ENCODE assay signal across 8 mouse cellular contexts in genomic region chr1:39193862-39194675, GRCm38 (mm10). TPM values are rescaled to one million over a fixed set of nuclear protein-coding genes. Genes with fewer than 3 reads are reported as not detected.
A peak's percentile ranks its signal among the peaks of the same experiment; 100 is the strongest.
DNase-seq lines count a peak whose midpoint lies in the region; ATAC-seq and TF ChIP-seq lines count a peak whose summit lies in the region.

No protein-coding gene starts in this region.

- WGBS in spleen, adult 2 months, result 2% methylated on average over 75 of the region's 76 CpGs
- under 1% methylated on average over 70 of the region's 76 CpGs for WGBS in heart, embryonic 10.5 days
- WGBS in kidney, postnatal 0 days, result under 1% methylated on average over 74 of the region's 76 CpGs
- WGBS in liver, postnatal 0 days (ENCODE audit: insufficient replicate concordance), result 2% methylated on average over 54 of the region's 76 CpGs

- no peak for TF ChIP-seq POLR2A in spleen, adult 2 months (IDR thresholded peaks at IDR 0.05; ENCODE audit: low read depth, low read length)

- DNase-seq in spleen, adult 2 months (ENCODE audit: low read depth in 1 of 2, low spot score in 2 of 2), result no peak
- DNase-seq in spleen, postnatal 10 days (ENCODE audit: low spot score in 2 of 2), result no peak
- DNase-seq in cerebellum, postnatal 25 days, result peak; percentile 75 to 82
- DNase-seq in heart, embryonic 10.5 days (ENCODE audit: low spot score), result no peak
- peak; percentile 39 for DNase-seq in kidney, postnatal 0 days (ENCODE audit: low spot score)
- DNase-seq in liver, postnatal 0 days, result peak; percentile 45
- peak; percentile 36 for DNase-seq in retina, postnatal 7 days (ENCODE audit: low read depth, low spot score)
- no peak for DNase-seq in spleen, postnatal 14 days (ENCODE audit: low spot score in 2 of 2)

- H3K4me3 ChIP-seq in spleen, adult 2 months (ENCODE audit: extremely low read depth, insufficient read depth, insufficient read length), result peak overlapping the region; percentile 51
- peak overlapping the region; percentile 77 for H3K4me3 ChIP-seq in heart, embryonic 10.5 days
- peak overlapping the region; percentile 71 for H3K4me3 ChIP-seq in kidney, postnatal 0 days (replicated peaks; ENCODE audit: low read depth, low read length)
- H3K4me3 ChIP-seq in liver, postnatal 0 days (ENCODE audit: low read depth, low read length), result peak overlapping the region; percentile 59

- H3K9ac ChIP-seq in kidney, postnatal 0 days (ENCODE audit: low read depth, low read length), result peak overlapping the region; percentile 75
- peak overlapping the region; percentile 62 for H3K9ac ChIP-seq in liver, postnatal 0 days (replicated peaks)

- ATAC-seq in kidney, postnatal 0 days (replicated peaks; ENCODE audit: low FRiP score, low read depth), result 0 out of 2 replicates have a peak, but pooled peaks have one; percentile 44
- peak; percentile 65 for ATAC-seq in liver, postnatal 0 days

- H3K36me3 ChIP-seq in spleen, adult 2 months (ENCODE audit: control insufficient read depth, insufficient read depth, low read length), result no peaks in the 10 kb centered on the region
- H3K36me3 ChIP-seq in heart, embryonic 10.5 days, result no peaks in the 10 kb centered on the region
- no peaks in the 10 kb centered on the region for H3K36me3 ChIP-seq in kidney, postnatal 0 days (ENCODE audit: insufficient read depth, low read length)
- H3K36me3 ChIP-seq in liver, postnatal 0 days (replicated peaks; ENCODE audit: insufficient read depth, low read length), result no peaks in the 10 kb centered on the region

- peak overlapping the region; percentile 87 for H3K4me2 ChIP-seq in kidney, postnatal 0 days (ENCODE audit: low read length)
- H3K4me2 ChIP-seq in liver, postnatal 0 days (ENCODE audit: low read depth, low read length), result peak overlapping the region; percentile 74

- no peak for TF ChIP-seq EP300 in liver, postnatal 0 days (IDR thresholded peaks at IDR 0.05; ENCODE audit: low read depth)

- TF ChIP-seq CTCF in spleen, adult 2 months (IDR thresholded peaks at IDR 0.05; ENCODE audit: extremely low read depth, insufficient read depth, insufficient read length, insufficient replicate concordance), result no peak
- TF ChIP-seq CTCF in kidney, postnatal 0 days (IDR thresholded peaks at IDR 0.05; ENCODE audit: low read depth), result no peak
- TF ChIP-seq CTCF in liver, postnatal 0 days (IDR thresholded peaks at IDR 0.05; ENCODE audit: low read depth), result no peak

- H3K9me3 ChIP-seq in heart, embryonic 10.5 days, result no peaks in the 10 kb centered on the region
- no peaks in the 10 kb centered on the region for H3K9me3 ChIP-seq in kidney, postnatal 0 days (replicated peaks; ENCODE audit: low read length)
- H3K9me3 ChIP-seq in liver, postnatal 0 days (ENCODE audit: low read length), result no peaks in the 10 kb centered on the region

- H3K27ac ChIP-seq in spleen, adult 2 months (ENCODE audit: insufficient read depth, low read length), result no peak overlapping the region
- peak overlapping the region; percentile 73 for H3K27ac ChIP-seq in heart, embryonic 10.5 days
- H3K27ac ChIP-seq in kidney, postnatal 0 days, result peak overlapping the region; percentile 42
- H3K27ac ChIP-seq in liver, postnatal 0 days (ENCODE audit: low read depth), result no peak overlapping the region; the same call in 1 of the 2 replicates

- peaks cover 23% of the 10 kb centered on the region for H3K27me3 ChIP-seq in spleen, adult 2 months (ENCODE audit: control insufficient read depth, insufficient read depth, low read length)
- H3K27me3 ChIP-seq in heart, embryonic 10.5 days (ENCODE audit: insufficient read depth, poor library complexity, severe bottlenecking), result peaks cover 71% of the 10 kb centered on the region
- peaks cover 14% of the 10 kb centered on the region for H3K27me3 ChIP-seq in kidney, postnatal 0 days (ENCODE audit: insufficient read depth, low read length)
- H3K27me3 ChIP-seq in liver, postnatal 0 days (ENCODE audit: insufficient read depth, low read length), result peaks cover 28% of the 10 kb centered on the region

- H3K4me1 ChIP-seq in spleen, adult 2 months (ENCODE audit: control insufficient read depth, insufficient read depth, insufficient read length), result peaks cover 3% of the 10 kb centered on the region; the same call in 1 of the 2 replicates
- peaks cover 24% of the 10 kb centered on the region for H3K4me1 ChIP-seq in heart, embryonic 10.5 days
- H3K4me1 ChIP-seq in kidney, postnatal 0 days (replicated peaks; ENCODE audit: insufficient read depth, low read length), result peaks cover 9% of the 10 kb centered on the region
- peaks cover 3% of the 10 kb centered on the region; the same call in 1 of the 2 replicates for H3K4me1 ChIP-seq in liver, postnatal 0 days (ENCODE audit: insufficient read depth)

RNA-seq across cellular contexts. Expression of gene Npas2, which starts 0.5 kb away (rescaled TPM):
- 0.91 and 1.9 TPM in 2 replicates for polyA plus RNA-seq in spleen, adult 2 months (2012; rRNA removed)
- polyA plus RNA-seq in heart, embryonic 10.5 days (2016; fragmentation: Nextera tagmentation; extraction: Ambion mirVana), result 0.10 and 0.18 TPM in 2 replicates
- 1.1 and 1.4 TPM in 2 replicates for polyA plus RNA-seq in kidney, postnatal 0 days (2015; fragmentation: Nextera tagmentation; extraction: Ambion mirVana)
- 0.11 and 0.15 TPM in 2 replicates for polyA plus RNA-seq in liver, postnatal 0 days (2015; fragmentation: Nextera tagmentation; extraction: Ambion mirVana)

Comparison
In these comparisons a context has a peak if more than half of its experiments do, and no peak if none do; other contexts are left out.
1. DNase-seq: peak in cerebellum, postnatal 25 days (2 of 2), kidney, postnatal 0 days (single experiment), liver, postnatal 0 days (single experiment) and retina, postnatal 7 days (single experiment); none in spleen, adult 2 months (0 of 2), spleen, postnatal 10 days (0 of 2), heart, embryonic 10.5 days (single experiment) and spleen, postnatal 14 days (0 of 2).
2. H3K27ac ChIP-seq: peak in heart, embryonic 10.5 days (single experiment) and kidney, postnatal 0 days (single experiment); none in spleen, adult 2 months (single experiment) and liver, postnatal 0 days (single experiment).
3. Peak in every context shown above with its lines, with median percentiles within 50 percentile points of each other: H3K4me3 ChIP-seq.